Mouse (Mus musculus): Measurements from ENCODE around the gene Serpinb6b. TPM values are rescaled to one million over a fixed set of nuclear protein-coding genes. Genes with fewer than 3 reads are reported as not detected.

The Serpinb6b gene
- total and polyA plus RNA-seq, 3 experiments: 7.3 to 31.1 (median 28.3) TPM

Other genes with a start within 250 kb of the Serpinb6b start
- not detected for gene Mylk4, start 181.3 kb upstream of the Serpinb6b start, total RNA-seq (2021)
- gene Mylk4, start 181.3 kb upstream of the Serpinb6b start, polyA plus RNA-seq (2012; rRNA removed): not detected in 2 replicates
- gene Wrnip1, start 163.2 kb upstream of the Serpinb6b start, total RNA-seq (2021): 10 to 100 TPM; 33.4 to 37.7 TPM
- 46.7 and 47.1 TPM in 2 replicates for gene Wrnip1, start 163.2 kb upstream of the Serpinb6b start, polyA plus RNA-seq (2012; rRNA removed)
- not detected for gene D930007J09Rik, start 162.4 kb upstream of the Serpinb6b start, total RNA-seq (2021)
- 1.5 and 1.7 TPM in 2 replicates for gene D930007J09Rik, start 162.4 kb upstream of the Serpinb6b start, polyA plus RNA-seq (2012; rRNA removed)
- gene Serpinb1a, start 114.0 kb upstream of the Serpinb6b start, total RNA-seq (2021): 10 to 100 TPM; 22.7 to 71.9 TPM
- gene Serpinb1a, start 114.0 kb upstream of the Serpinb6b start, polyA plus RNA-seq (2012; rRNA removed): 17.6 and 31.2 TPM in 2 replicates
- not detected for gene Serpinb1c, start 67.0 kb upstream of the Serpinb6b start, total RNA-seq (2021)
- gene Serpinb1c, start 67.0 kb upstream of the Serpinb6b start, polyA plus RNA-seq (2012; rRNA removed): not detected in 2 replicates
- 10 to 100 TPM; 19.0 to 19.4 TPM for gene Serpinb9, start 38.0 kb downstream of the Serpinb6b start, total RNA-seq (2021)
- 3.0 TPM in 2 replicates for gene Serpinb9, start 38.0 kb downstream of the Serpinb6b start, polyA plus RNA-seq (2012; rRNA removed)
- gene Serpinb9b, start 62.2 kb downstream of the Serpinb6b start, total RNA-seq (2021): under 1 TPM; 0.09 to 0.17 TPM
- 0.04 TPM in 1 of 2 replicates, not detected in the other for gene Serpinb9b, start 62.2 kb downstream of the Serpinb6b start, polyA plus RNA-seq (2012; rRNA removed)
- gene Serpinb1b, start 113.4 kb downstream of the Serpinb6b start, total RNA-seq (2021): under 1 TPM in 1 of 2 experiments, not detected in 1; 0.17 TPM
- 0.10 and 0.35 TPM in 2 replicates for gene Serpinb1b, start 113.4 kb downstream of the Serpinb6b start, polyA plus RNA-seq (2012; rRNA removed)
- not detected for gene Serpinb9c, start 194.5 kb downstream of the Serpinb6b start, total RNA-seq (2021)
- not detected in 2 replicates for gene Serpinb9c, start 194.5 kb downstream of the Serpinb6b start, polyA plus RNA-seq (2012; rRNA removed)
- not detected for gene Serpinb9d, start 227.8 kb downstream of the Serpinb6b start, total RNA-seq (2021)
- not detected in 2 replicates for gene Serpinb9d, start 227.8 kb downstream of the Serpinb6b start, polyA plus RNA-seq (2012; rRNA removed)

Data from adrenal gland, adult 2 months (tissue).